Mouse (Mus musculus) liver, embryonic 11.5 days (tissue): ENCODE data around the gene Uhrf1bp1. TPM values are rescaled to one million over a fixed set of nuclear protein-coding genes. Genes with fewer than 3 reads are reported as not detected.
"Not testable (repeated sequence)": the region's sequence is repeated elsewhere in the genome, so short reads cannot be mapped to it uniquely, and the experiment has no call there.

Experiments
- ATAC-seq: fragments of 200-750 bp; cut with Nextera tagmentation; replicated peaks from 2 replicates; pipeline ENCODE4 v1.8.0; 2017; ENCODE audit warnings: moderate number of reproducible peaks, mild to moderate bottlenecking, moderate TSS enrichment, moderate library complexity; ENCODE audit not compliant: low FRiP score
- DNase-seq: peaks from one replicate; pipeline ENCODE4 v3.0.0-alpha.2; 2017; ENCODE audit warnings: low spot score
- H3K27ac ChIP-seq: fragments of 300-500 bp; sonication (generic); 2 replicates; pipeline ENCODE4 v1.5.1; 2014; ENCODE audit warnings: mild to moderate bottlenecking, low read depth, low read length, control low read depth
- H3K27me3 ChIP-seq: fragments of 300-500 bp; sonication (generic); replicated peaks from 2 replicates; pipeline ENCODE4 v1.6.1; 2014; ENCODE audit warnings: low read length, mixed read lengths; ENCODE audit not compliant: control insufficient read depth, insufficient read depth
- H3K36me3 ChIP-seq: fragments of 300-500 bp; sonication (generic); 2 replicates; pipeline ENCODE4 v1.6.1; 2014; ENCODE audit warnings: mild to moderate bottlenecking, low read length, moderate library complexity, mixed read lengths; ENCODE audit not compliant: control insufficient read depth, insufficient read depth
- H3K4me1 ChIP-seq: fragments of 300-500 bp; sonication (generic); replicated peaks from 2 replicates; pipeline ENCODE4 v1.6.1; 2014; ENCODE audit warnings: low read length, mixed read lengths; ENCODE audit not compliant: control insufficient read depth, insufficient read depth
- H3K4me2 ChIP-seq: fragments of 300-500 bp; sonication (generic); 2 replicates; pipeline ENCODE4 v1.6.1; 2014; ENCODE audit warnings: mild to moderate bottlenecking, control low read depth, moderate library complexity
- H3K4me3 ChIP-seq: fragments of 300-500 bp; sonication (generic); 2 replicates; pipeline ENCODE4 v1.5.1; 2014; ENCODE audit warnings: low read depth, low read length, control low read depth
- H3K9ac ChIP-seq: fragments of 300-500 bp; sonication (generic); 2 replicates; pipeline ENCODE4 v1.6.1; 2014; ENCODE audit warnings: low read depth, low read length, control low read depth
- H3K9me3 ChIP-seq: fragments of 300-500 bp; sonication (generic); 2 replicates; pipeline ENCODE4 v1.6.1; 2016; ENCODE audit warnings: low read length, inconsistent platforms, mixed read lengths; ENCODE audit not compliant: control insufficient read depth
- WGBS: fragments of 180-500 bp; shearing (Covaris S2); extraction: QIAGEN DNeasy Blood & Tissue Kit; methylation state at CpG from one replicate; pipeline ENCODE4 v1.1.7; 2014; 5-methylcytosine and 5-hydroxymethylcytosine counted together
- polyA plus RNA-seq: library from polyadenylated mRNA; unstranded; fragments of >200 nt; fragmentation: Nextera tagmentation; extraction: Ambion mirVana; gene quantifications from 2 replicates; pipeline ENCODE4 v1.2.1, GENCODE M21; 2014

The Uhrf1bp1 gene
- polyA plus RNA-seq, 1 experiment from 2014 or later: 9.4 TPM

GRCm38 (mm10) chr17:27827511-27827910, 28.7 kb upstream of the Uhrf1bp1 start:
- Histone ChIP-seq H3K36me3 (no peaks in the 10 kb centered on the region), H3K4me1 (peaks cover 21% of the 10 kb centered on the region), H3K27me3 (no peaks in the 10 kb centered on the region), H3K4me2 (no peak overlapping the region), H3K27ac (no peak overlapping the region), H3K9ac (no peak overlapping the region), H3K9me3 (no peaks in the 10 kb centered on the region), H3K4me3 (no peak overlapping the region)
- WGBS: 47% methylated on average over 6 of the region's 6 CpGs
- ATAC-seq: no peak
- DNase-seq: no peak

DNA sequence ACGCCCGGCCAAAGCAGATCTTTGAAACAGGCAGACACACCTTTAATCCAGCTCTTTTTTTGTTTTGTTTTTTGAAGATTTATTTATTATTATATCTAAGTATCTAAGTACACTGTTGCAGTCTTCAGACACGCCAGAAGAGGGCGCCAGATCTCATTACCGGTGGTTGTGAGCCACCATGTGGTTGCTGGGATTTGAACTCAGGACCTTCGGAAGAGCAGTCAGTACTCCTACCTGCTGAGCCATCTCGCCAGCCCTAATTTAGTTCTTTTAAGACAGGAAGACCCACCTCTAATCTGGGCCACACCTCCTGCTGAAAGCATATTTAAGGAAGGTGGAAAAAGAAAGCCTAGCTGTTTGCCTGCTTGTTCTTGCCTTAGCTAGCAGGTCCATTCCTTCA, 25.8 kb upstream of the Uhrf1bp1 start:
- no peak overlapping the region for H3K27ac ChIP-seq
- no peaks in the 10 kb centered on the region for H3K27me3 ChIP-seq
- H3K9me3 ChIP-seq: no peaks in the 10 kb centered on the region
- H3K4me2 ChIP-seq: no peak overlapping the region
- no peak overlapping the region for H3K9ac ChIP-seq
- H3K4me1 ChIP-seq: peaks cover 13% of the 10 kb centered on the region
- DNase-seq: no peak
- 48% methylated on average over 7 of the region's 7 CpGs for WGBS
- H3K36me3 ChIP-seq: no peaks in the 10 kb centered on the region
- no peak overlapping the region for H3K4me3 ChIP-seq
- no peak for ATAC-seq

- H3K9ac ChIP-seq, H3K36me3 ChIP-seq, ATAC-seq, H3K27ac ChIP-seq, DNase-seq, H3K9me3 ChIP-seq, H3K4me1 ChIP-seq, H3K27me3 ChIP-seq: not testable (repeated sequence)
- Histone ChIP-seq H3K4me3 (peak within 1 kb of the TSS; percentile 83; the same call in 1 of the 2 replicates), H3K4me2 (peak within 1 kb of the TSS; percentile 81)
- WGBS: 79% methylated on average over 3 of the region's 4 CpGs
These were observed 18.4 kb upstream of the Uhrf1bp1 start, which contains the start of gene Snrpc for GRCm38 (mm10) chr17:27837850-27838249. TSS of gene Snrpc (plus strand) at chr17:27838150.

DNA sequence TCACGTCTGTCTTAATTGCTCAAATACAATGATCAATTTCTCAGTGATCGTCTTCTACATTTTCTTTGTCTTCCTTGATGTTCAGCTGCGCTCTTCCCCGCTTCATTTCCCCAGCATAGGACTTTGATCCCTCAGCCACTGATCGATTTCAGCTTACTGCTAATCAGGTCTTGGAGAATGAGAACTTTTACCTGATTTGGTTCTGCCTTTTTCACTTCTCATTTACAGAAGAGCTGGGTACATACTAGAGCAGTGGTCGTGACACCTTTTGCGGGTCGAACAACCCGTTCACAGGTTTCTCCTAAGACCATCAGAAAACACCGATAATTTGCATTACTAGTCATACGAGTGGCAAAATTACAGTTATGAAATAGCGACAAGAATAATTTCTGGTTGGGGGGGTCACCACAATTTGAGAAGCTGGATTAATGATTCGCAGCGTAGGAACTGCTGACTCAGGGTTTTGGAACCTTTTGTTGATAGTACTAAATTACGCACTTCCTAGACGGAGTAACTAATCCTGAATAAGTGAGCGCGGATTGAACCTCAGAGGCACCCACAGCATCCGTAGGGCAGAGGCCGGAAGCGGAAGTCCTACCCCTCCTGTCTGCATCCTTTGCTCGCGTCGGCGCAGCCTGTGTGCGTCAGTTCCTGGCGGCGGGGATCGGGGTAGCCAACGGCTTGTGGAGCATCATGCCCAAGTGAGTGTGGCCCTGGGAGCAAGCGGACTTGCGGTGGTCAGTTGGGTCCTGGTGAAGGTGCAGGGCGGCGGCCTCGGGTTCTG, 16.6 kb upstream of the Uhrf1bp1 start:
- Histone ChIP-seq H3K4me3 (peak overlapping the region; percentile 83), H3K27ac (peak overlapping the region; percentile 36; the same call in 1 of the 2 replicates), H3K4me1 (peaks cover 6% of the 10 kb centered on the region; the same call in 1 of the 2 replicates), H3K36me3 (peaks cover 16% of the 10 kb centered on the region), H3K27me3 (no peaks in the 10 kb centered on the region), H3K4me2 (peak overlapping the region; percentile 81), H3K9me3 (no peaks in the 10 kb centered on the region), H3K9ac (peak overlapping the region; percentile 76)
- 2% methylated on average over 35 of the region's 35 CpGs for WGBS
- ATAC-seq (peak; percentile 96), DNase-seq (peak; percentile 96)

- Histone ChIP-seq H3K4me1 (no peaks in the 10 kb centered on the region), H3K27me3 (no peaks in the 10 kb centered on the region), H3K36me3 (peaks cover 43% of the 10 kb centered on the region), H3K9ac (no peak overlapping the region), H3K9me3 (no peaks in the 10 kb centered on the region), H3K4me2 (no peak overlapping the region), H3K4me3 (no peak overlapping the region), H3K27ac (no peak overlapping the region)
- WGBS: 92% methylated on average over 1 of the region's 1 CpGs
- ATAC-seq (no peak), DNase-seq (no peak)
These were observed 7.9 kb upstream of the Uhrf1bp1 start for GRCm38 (mm10) chr17:27848351-27848750.

DNA sequence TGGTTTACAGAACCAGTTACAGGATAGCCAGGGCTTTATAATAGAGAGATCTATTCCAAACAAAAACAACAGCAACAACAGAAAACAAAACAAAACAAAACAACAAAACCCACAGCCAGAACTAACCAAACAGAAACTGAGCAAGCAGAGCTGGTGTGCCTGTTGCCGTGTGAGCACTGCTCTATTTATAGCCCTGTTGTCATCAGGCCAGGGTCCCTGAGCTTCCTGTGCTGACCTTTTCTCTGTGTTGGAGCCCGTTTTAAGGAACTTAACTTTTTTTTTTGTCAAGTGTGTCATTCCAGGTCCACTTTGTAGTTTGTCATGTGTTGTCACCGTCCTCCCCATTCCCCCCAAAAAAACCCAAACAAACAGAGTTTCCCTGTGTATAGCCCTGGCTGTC, 5.2 kb upstream of the Uhrf1bp1 start:
- 58% methylated on average over 3 of the region's 3 CpGs for WGBS
- H3K27ac ChIP-seq: no peak overlapping the region
- ATAC-seq: no peak
- DNase-seq: no peak
- no peaks in the 10 kb centered on the region for H3K27me3 ChIP-seq
- H3K36me3 ChIP-seq: peaks cover 31% of the 10 kb centered on the region
- no peak overlapping the region for H3K4me2 ChIP-seq
- H3K9ac ChIP-seq: no peak overlapping the region
- no peak overlapping the region for H3K4me3 ChIP-seq
- no peaks in the 10 kb centered on the region for H3K9me3 ChIP-seq
- H3K4me1 ChIP-seq: no peaks in the 10 kb centered on the region

GRCm38 (mm10) chr17:27856798-27857648, 782 bp downstream of the Uhrf1bp1 start:
- Histone ChIP-seq H3K36me3 (peaks cover 4% of the 10 kb centered on the region; the same call in 1 of the 2 replicates), H3K4me1 (peaks cover 25% of the 10 kb centered on the region), H3K27ac (peak overlapping the region; percentile 64), H3K9me3 (no peaks in the 10 kb centered on the region), H3K4me3 (peak overlapping the region; percentile 88), H3K27me3 (no peaks in the 10 kb centered on the region), H3K4me2 (peak overlapping the region; percentile 77), H3K9ac (peak overlapping the region; percentile 94)
- DNase-seq: peak; percentile 76
- WGBS: 1% methylated on average over 52 of the region's 52 CpGs
- peak; percentile 65 for ATAC-seq

DNA sequence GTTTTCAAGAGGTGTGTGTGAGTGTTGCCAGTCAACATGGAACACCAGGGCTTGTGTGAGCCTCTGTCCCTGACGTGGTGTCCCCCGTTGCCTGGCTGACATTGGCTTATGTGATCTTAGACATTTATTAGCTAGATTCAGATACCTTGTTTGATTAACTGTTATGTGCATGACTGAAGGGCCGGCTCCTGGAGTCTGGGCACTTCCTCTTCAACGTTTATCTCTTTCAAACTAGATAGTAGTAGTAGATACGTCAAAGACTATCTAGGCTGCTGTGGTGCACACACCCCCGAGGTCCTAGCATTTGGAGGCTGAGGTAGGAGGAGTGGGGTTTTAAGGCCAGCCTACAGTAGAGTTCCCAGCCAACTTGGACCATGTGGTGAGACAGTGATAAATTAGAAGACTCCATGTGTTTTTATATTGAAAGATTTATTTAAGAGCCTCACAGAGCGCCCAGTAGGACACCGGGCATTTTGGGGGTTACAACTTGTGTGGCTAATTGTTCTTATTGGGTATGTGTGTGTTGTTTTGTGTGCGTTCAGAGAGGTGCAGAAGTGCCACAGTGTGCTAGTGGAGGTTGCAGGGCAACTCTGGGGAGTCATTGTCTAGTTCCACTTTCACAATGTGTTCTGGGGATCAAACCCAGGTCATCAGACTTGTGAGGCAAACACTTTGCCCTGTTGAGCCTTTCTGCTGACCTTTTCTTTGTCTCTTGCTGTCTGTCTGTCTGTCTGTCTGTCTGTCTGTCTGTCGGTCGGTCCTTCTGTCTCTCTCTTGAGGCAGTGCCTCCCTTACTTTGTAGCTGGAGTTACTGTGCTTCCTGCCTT, 1.6 kb downstream of the Uhrf1bp1 start:
- Histone ChIP-seq H3K27me3 (no peaks in the 10 kb centered on the region), H3K9me3 (no peaks in the 10 kb centered on the region), H3K9ac (peak overlapping the region; percentile 94), H3K4me2 (peak overlapping the region; percentile 77), H3K4me1 (peaks cover 25% of the 10 kb centered on the region), H3K36me3 (peaks cover 4% of the 10 kb centered on the region; the same call in 1 of the 2 replicates), H3K4me3 (peak overlapping the region; percentile 88), H3K27ac (peak overlapping the region; percentile 54)
- ATAC-seq (0 out of 2 replicates have a peak, but pooled peaks have one; percentile 29), DNase-seq (no peak)
- 29% methylated on average over 11 of the region's 11 CpGs for WGBS
